12 mouse cellular contexts compared by ENCODE assay signal in genomic region chr11:88634627-88635026, GRCm38 (mm10).
DNase-seq lines count a peak whose midpoint lies in the region; ATAC-seq and TF ChIP-seq lines count a peak whose summit lies in the region.
"Had no signal": no experiment of that assay in that cellular context is flagged by ENCODE, and none has a peak within 500 bp of the region (broad histone marks: within the 10 kb centered on the region; RNA-seq: fewer than 3 reads in every experiment).

No protein-coding gene starts in this region.

- WGBS in lung, adult 2 months: 18% methylated on average over 1 of the region's 1 CpGs
- WGBS in hindbrain, postnatal 0 days: 31% methylated on average over 1 of the region's 1 CpGs

- H3K4me3 ChIP-seq in lung, adult 2 months (replicated peaks; ENCODE audit: extremely low read depth, low read depth, low read length): no peak overlapping the region
- H3K4me3 ChIP-seq in hindbrain, postnatal 0 days (ENCODE audit: low read length): no peak overlapping the region
- H3K4me3 ChIP-seq: forebrain, embryonic 15.5 days; midbrain, embryonic 12.5 days; neural tube, embryonic 15.5 days had no signal

- peak; percentile 58 to 75 for DNase-seq in lung, adult 18-20 months
- DNase-seq in lung, adult 2 months: no peak
- DNase-seq in heart, adult 8-10 months (ENCODE audit: low spot score): peak; percentile 61
- no peak for DNase-seq in hindbrain, postnatal 0 days (ENCODE audit: low spot score)
- no peak for DNase-seq in kidney, postnatal 36 days
- no peak for DNase-seq in layer of hippocampus, postnatal 14 days (ENCODE audit: low spot score in 2 of 2)

- no peak overlapping the region for H3K4me2 ChIP-seq in hindbrain, postnatal 0 days (ENCODE audit: low read depth, low read length)
- H3K4me2 ChIP-seq: forebrain, embryonic 15.5 days; midbrain, embryonic 12.5 days; neural tube, embryonic 15.5 days had no signal

- no peaks in the 10 kb centered on the region for H3K36me3 ChIP-seq in hindbrain, postnatal 0 days (ENCODE audit: insufficient read depth, low read length)
- H3K36me3 ChIP-seq: forebrain, embryonic 15.5 days; neural tube, embryonic 15.5 days had no signal

- H3K9me3 ChIP-seq in hindbrain, postnatal 0 days (ENCODE audit: low read length): no peaks in the 10 kb centered on the region
- H3K9me3 ChIP-seq: forebrain, embryonic 15.5 days; midbrain, embryonic 12.5 days; neural tube, embryonic 15.5 days had no signal

- no peaks in the 10 kb centered on the region for H3K27me3 ChIP-seq in hindbrain, postnatal 0 days (ENCODE audit: insufficient read depth, low read length)
- H3K27me3 ChIP-seq: forebrain, embryonic 15.5 days; midbrain, embryonic 12.5 days; neural tube, embryonic 15.5 days had no signal

- no peak overlapping the region for H3K9ac ChIP-seq in hindbrain, postnatal 0 days (replicated peaks; ENCODE audit: low read length)
- H3K9ac ChIP-seq: forebrain, embryonic 15.5 days; liver, embryonic 14.5 days; midbrain, embryonic 12.5 days; neural tube, embryonic 15.5 days had no signal

- peaks cover 9% of the 10 kb centered on the region for H3K4me1 ChIP-seq in lung, adult 2 months (ENCODE audit: control insufficient read depth, insufficient read depth, low read length)
- peaks cover 23% of the 10 kb centered on the region for H3K4me1 ChIP-seq in hindbrain, postnatal 0 days (ENCODE audit: insufficient read depth, low read length)

- ATAC-seq in hindbrain, postnatal 0 days: no peak
- no peak for ATAC-seq in CD4-positive, CD25-positive, alpha-beta regulatory T cell, adult 4 months
- ATAC-seq: forebrain, embryonic 15.5 days; inflammation-experienced regulatory T-cells, adult 6 months had no signal

- H3K27ac ChIP-seq in hindbrain, postnatal 0 days: peak overlapping the region; percentile 2; the same call in 1 of the 2 replicates
- H3K27ac ChIP-seq: forebrain, embryonic 15.5 days; liver, embryonic 14.5 days; midbrain, embryonic 12.5 days; neural tube, embryonic 15.5 days had no signal

- TF ChIP-seq CTCF in lung, adult 2 months (IDR thresholded peaks at IDR 0.05; ENCODE audit: insufficient read depth, low read length): no peak
- no peak for TF ChIP-seq CTCF in hindbrain, postnatal 0 days (IDR thresholded peaks at IDR 0.05; ENCODE audit: low read depth)

- TF ChIP-seq POLR2A in lung, adult 2 months (IDR thresholded peaks at IDR 0.05; ENCODE audit: borderline replicate concordance, extremely low read depth, low read depth, low read length): no peak

Comparison
In these comparisons a context has a peak if more than half of its experiments do, and no peak if none do; other contexts are left out.
1. DNase-seq: peak in lung, adult 18-20 months (2 of 2) and heart, adult 8-10 months (single experiment); none in lung, adult 2 months (single experiment), hindbrain, postnatal 0 days (single experiment), kidney, postnatal 36 days (0 of 2) and layer of hippocampus, postnatal 14 days (0 of 2).